Mouse (Mus musculus) embryonic facial prominence, embryonic 15.5 days (tissue): ENCODE results near the gene Pmpca. TPM values are rescaled to one million over a fixed set of nuclear protein-coding genes. Genes with fewer than 3 reads are reported as not detected.

Experiments
- ATAC-seq: fragments of 200-750 bp; cut with Nextera tagmentation; 2 replicates; pipeline ENCODE4 v1.8.0; 2017; ENCODE audit warnings: low read depth, moderate TSS enrichment; ENCODE audit not compliant: insufficient number of reproducible peaks, low FRiP score, low TSS enrichment
- H3K27ac ChIP-seq: fragments of 300-500 bp; sonication (generic); replicated peaks from 2 replicates; pipeline ENCODE4 v1.5.1; 2015; ENCODE audit warnings: mild to moderate bottlenecking, inconsistent platforms
- H3K27me3 ChIP-seq: fragments of 300-500 bp; sonication (generic); 2 replicates; pipeline ENCODE4 v1.6.1; 2015; ENCODE audit warnings: inconsistent platforms
- H3K36me3 ChIP-seq: fragments of 300-500 bp; sonication (generic); 2 replicates; pipeline ENCODE4 v1.6.1; 2015; ENCODE audit warnings: mild to moderate bottlenecking, inconsistent platforms
- H3K4me1 ChIP-seq: fragments of 300-500 bp; sonication (generic); 2 replicates; pipeline ENCODE4 v1.6.1; 2015; ENCODE audit warnings: inconsistent platforms
- H3K4me2 ChIP-seq: fragments of 300-500 bp; sonication (generic); replicated peaks from 2 replicates; pipeline ENCODE4 v1.6.1; 2015; ENCODE audit warnings: mild to moderate bottlenecking, inconsistent platforms
- H3K4me3 ChIP-seq: fragments of 300-500 bp; sonication (generic); replicated peaks from 2 replicates; pipeline ENCODE4 v1.5.1; 2015; ENCODE audit warnings: mild to moderate bottlenecking, inconsistent platforms
- H3K9ac ChIP-seq: fragments of 300-500 bp; sonication (generic); 2 replicates; pipeline ENCODE4 v1.6.1; 2015; ENCODE audit warnings: inconsistent platforms
- H3K9me3 ChIP-seq: fragments of 300-500 bp; sonication (generic); replicated peaks from 2 replicates; pipeline ENCODE4 v1.6.1; 2016; ENCODE audit warnings: inconsistent platforms
- WGBS: fragments of 180-500 bp; shearing (Covaris S2); methylation state at CpG from one replicate; pipeline ENCODE4 v1.1.7; 2015; 5-methylcytosine and 5-hydroxymethylcytosine counted together
- polyA plus RNA-seq: library from polyadenylated mRNA; unstranded; fragments of >200 nt; fragmentation: Nextera tagmentation; extraction: Ambion mirVana; gene quantifications from 2 replicates; pipeline ENCODE4 v1.2.1, GENCODE M21; 2015

Gene Pmpca
- polyA plus RNA-seq, result 90.4 and 92.6 TPM in 2 replicates

GRCm38 (mm10) chr2:26389154-26389690 is at the start of gene Pmpca, which contains the start of gene Entr1:
Pmpca (plus strand) TSS chr2:26389339.
Entr1 (minus strand) TSS chr2:26389316.
- peak within 1 kb of the TSS; percentile 67 for H3K27ac ChIP-seq
- ATAC-seq, result peak; percentile 88
- no peaks in the 10 kb centered on the region for H3K27me3 ChIP-seq
- H3K9me3 ChIP-seq, result no peaks in the 10 kb centered on the region
- peaks cover 76% of the 10 kb centered on the region for H3K36me3 ChIP-seq
- peaks cover 22% of the 10 kb centered on the region for H3K4me1 ChIP-seq
- H3K9ac ChIP-seq, result peak within 1 kb of the TSS; percentile 80
- peak within 1 kb of the TSS; percentile 94 for H3K4me2 ChIP-seq
- WGBS, result under 1% methylated on average over 53 of the region's 60 CpGs
- H3K4me3 ChIP-seq, result peak within 1 kb of the TSS; percentile 93

- Histone ChIP-seq H3K4me2 (no peak overlapping the region), H3K4me1 (peaks cover 25% of the 10 kb centered on the region), H3K9me3 (no peaks in the 10 kb centered on the region), H3K36me3 (peaks cover 68% of the 10 kb centered on the region), H3K27me3 (no peaks in the 10 kb centered on the region), H3K9ac (no peak overlapping the region), H3K27ac (peak overlapping the region; percentile 71), H3K4me3 (no peak overlapping the region)
- peak; percentile 68 for ATAC-seq
- 81% methylated on average over 2 of the region's 2 CpGs for whole genome bisulfite sequencing
Measured at GRCm38 (mm10) chr2:26341510-26341981, 47.6 kb upstream of the Pmpca start.

GRCm38 (mm10) chr2:26342044-26342443 is 47.1 kb upstream of the Pmpca start:
- H3K4me1 ChIP-seq, result peaks cover 26% of the 10 kb centered on the region
- peak; percentile 43; the same call in 1 of the 2 replicates for ATAC-seq
- H3K4me2 ChIP-seq, result no peak overlapping the region
- no peak overlapping the region for H3K9ac ChIP-seq
- no peaks in the 10 kb centered on the region for H3K27me3 ChIP-seq
- peaks cover 72% of the 10 kb centered on the region for H3K36me3 ChIP-seq
- no peaks in the 10 kb centered on the region for H3K9me3 ChIP-seq
- peak overlapping the region; percentile 71 for H3K27ac ChIP-seq
- no peak overlapping the region for H3K4me3 ChIP-seq
- 67% methylated on average over 10 of the region's 10 CpGs for WGBS

- no peak overlapping the region for H3K4me3 ChIP-seq
- peak overlapping the region; percentile 67 for H3K27ac ChIP-seq
- H3K27me3 ChIP-seq, result no peaks in the 10 kb centered on the region
- WGBS, result 61% methylated on average over 11 of the region's 11 CpGs
- H3K4me2 ChIP-seq, result no peak overlapping the region
- no peaks in the 10 kb centered on the region for H3K9me3 ChIP-seq
- H3K4me1 ChIP-seq, result peaks cover 34% of the 10 kb centered on the region
- no peak for ATAC-seq
- H3K36me3 ChIP-seq, result peaks cover 80% of the 10 kb centered on the region
- no peak overlapping the region for H3K9ac ChIP-seq
Measured at GRCm38 (mm10) chr2:26342609-26343490, 46.3 kb upstream of the Pmpca start.

- Histone ChIP-seq H3K9me3 (no peaks in the 10 kb centered on the region), H3K9ac (no peak overlapping the region), H3K27me3 (no peaks in the 10 kb centered on the region), H3K36me3 (peaks cover 61% of the 10 kb centered on the region), H3K4me2 (no peak overlapping the region), H3K27ac (peak overlapping the region; percentile 77), H3K4me3 (no peak overlapping the region), H3K4me1 (peaks cover 40% of the 10 kb centered on the region)
- ATAC-seq, result peak; percentile 25; the same call in 1 of the 2 replicates
- WGBS, result 37% methylated on average over 6 of the region's 6 CpGs
Measured at GRCm38 (mm10) chr2:26348241-26348640, 40.9 kb upstream of the Pmpca start.

- H3K4me3 ChIP-seq, result peak within 1 kb of the TSS; percentile 88
- H3K4me1 ChIP-seq, result peaks cover 40% of the 10 kb centered on the region
- no peaks in the 10 kb centered on the region for H3K27me3 ChIP-seq
- peak within 1 kb of the TSS; percentile 90 for H3K27ac ChIP-seq
- peak within 1 kb of the TSS; percentile 94 for H3K9ac ChIP-seq
- peak within 1 kb of the TSS; percentile 97 for H3K4me2 ChIP-seq
- H3K36me3 ChIP-seq, result peaks cover 34% of the 10 kb centered on the region
- peak; percentile 73 for ATAC-seq
- 2% methylated on average over 62 of the region's 62 CpGs for WGBS
- H3K9me3 ChIP-seq, result no peaks in the 10 kb centered on the region
Measured at GRCm38 (mm10) chr2:26351358-26352290, 37.5 kb upstream of the Pmpca start, which contains the start of gene Dnlz. Dnlz (minus strand) TSS chr2:26352110.

- no peaks in the 10 kb centered on the region for H3K9me3 ChIP-seq
- H3K36me3 ChIP-seq, result peaks cover 26% of the 10 kb centered on the region
- peak overlapping the region; percentile 75 for H3K9ac ChIP-seq
- no peak for ATAC-seq
- peak overlapping the region; percentile 88 for H3K4me3 ChIP-seq
- 3% methylated on average over 36 of the region's 36 CpGs for WGBS
- peaks cover 36% of the 10 kb centered on the region for H3K4me1 ChIP-seq
- peak overlapping the region; percentile 90 for H3K27ac ChIP-seq
- H3K27me3 ChIP-seq, result no peaks in the 10 kb centered on the region
- H3K4me2 ChIP-seq, result peak overlapping the region; percentile 97
Measured at GRCm38 (mm10) chr2:26352291-26352910, 36.7 kb upstream of the Pmpca start.

- no peak overlapping the region for H3K27ac ChIP-seq
- H3K27me3 ChIP-seq, result no peaks in the 10 kb centered on the region
- no peak for ATAC-seq
- H3K4me1 ChIP-seq, result peaks cover 32% of the 10 kb centered on the region
- peaks cover 20% of the 10 kb centered on the region for H3K36me3 ChIP-seq
- 89% methylated on average over 11 of the region's 11 CpGs for WGBS
- peak overlapping the region; percentile 97 for H3K4me2 ChIP-seq
- no peaks in the 10 kb centered on the region for H3K9me3 ChIP-seq
- H3K9ac ChIP-seq, result no peak overlapping the region
- peak overlapping the region; percentile 88 for H3K4me3 ChIP-seq
Measured at GRCm38 (mm10) chr2:26353066-26353980, 35.8 kb upstream of the Pmpca start.

GRCm38 (mm10) chr2:26354401-26354800 is 34.7 kb upstream of the Pmpca start:
- H3K27ac ChIP-seq, result no peak overlapping the region
- 87% methylated on average over 4 of the region's 4 CpGs for WGBS
- no peak for ATAC-seq

More at GRCm38 (mm10) chr2:26354401-26354800, 34.7 kb upstream of the Pmpca start:
- H3K36me3 ChIP-seq, result peaks cover 10% of the 10 kb centered on the region
- no peak overlapping the region for H3K9ac ChIP-seq
- H3K4me3 ChIP-seq, result no peak overlapping the region
- H3K9me3 ChIP-seq, result no peaks in the 10 kb centered on the region
- H3K4me1 ChIP-seq, result peaks cover 24% of the 10 kb centered on the region
- H3K4me2 ChIP-seq, result no peak overlapping the region
- no peaks in the 10 kb centered on the region for H3K27me3 ChIP-seq
